Mouse (Mus musculus): ENCODE results near the gene Ripply2. TPM values are rescaled to one million over a fixed set of nuclear protein-coding genes. Genes with fewer than 3 reads are reported as not detected.

Gene Ripply2
- polyA plus RNA-seq, 1 experiment from 2014 or later = 0.32 TPM

DNA sequence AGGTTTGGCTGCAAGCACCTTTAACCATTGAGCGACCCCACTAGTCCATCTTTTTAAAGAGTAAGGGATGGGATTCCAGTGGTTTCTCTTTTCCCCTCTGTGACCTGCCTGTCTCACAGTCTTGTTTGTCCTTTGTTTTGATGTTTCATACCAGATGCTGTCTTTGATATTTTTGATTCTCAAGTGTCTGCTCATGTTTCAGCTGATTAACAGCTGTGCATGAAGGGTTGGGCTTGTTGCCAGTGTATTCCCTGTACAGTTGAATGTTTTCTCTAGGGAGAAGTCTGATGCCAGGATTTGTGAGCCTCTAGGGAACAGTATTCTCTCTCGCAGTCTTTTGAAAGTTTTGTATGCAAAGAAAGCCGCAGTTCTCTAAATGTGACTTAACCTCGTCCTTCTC is 34.1 kb downstream of the Ripply2 start:
- Histone ChIP-seq H3K9ac (ENCODE audit: low read depth, low read length) (no peak overlapping the region), H3K9me3 (ENCODE audit: control insufficient read depth, low read length) (no peaks in the 10 kb centered on the region), H3K4me1 (ENCODE audit: control insufficient read depth, insufficient read depth, low read length) (no peaks in the 10 kb centered on the region), H3K36me3 (ENCODE audit: control insufficient read depth, insufficient read depth, low read length) (0 out of 2 replicates have a peak, but pooled peaks cover 8% of the 10 kb centered on the region), H3K27ac (replicated peaks; ENCODE audit: low read depth, low read length) (no peak overlapping the region), H3K4me2 (ENCODE audit: low read depth, low read length) (no peak overlapping the region), H3K27me3 (replicated peaks; ENCODE audit: control insufficient read depth, insufficient read depth, low read length) (no peaks in the 10 kb centered on the region), H3K4me3 (ENCODE audit: low read depth, low read length) (no peak overlapping the region)
- DNase-seq (ENCODE audit: low spot score) (peak; percentile 54), ATAC-seq (ENCODE audit: low read depth) (peak; percentile 75)
- WGBS = 55% methylated on average over 4 of the region's 4 CpGs

DNA sequence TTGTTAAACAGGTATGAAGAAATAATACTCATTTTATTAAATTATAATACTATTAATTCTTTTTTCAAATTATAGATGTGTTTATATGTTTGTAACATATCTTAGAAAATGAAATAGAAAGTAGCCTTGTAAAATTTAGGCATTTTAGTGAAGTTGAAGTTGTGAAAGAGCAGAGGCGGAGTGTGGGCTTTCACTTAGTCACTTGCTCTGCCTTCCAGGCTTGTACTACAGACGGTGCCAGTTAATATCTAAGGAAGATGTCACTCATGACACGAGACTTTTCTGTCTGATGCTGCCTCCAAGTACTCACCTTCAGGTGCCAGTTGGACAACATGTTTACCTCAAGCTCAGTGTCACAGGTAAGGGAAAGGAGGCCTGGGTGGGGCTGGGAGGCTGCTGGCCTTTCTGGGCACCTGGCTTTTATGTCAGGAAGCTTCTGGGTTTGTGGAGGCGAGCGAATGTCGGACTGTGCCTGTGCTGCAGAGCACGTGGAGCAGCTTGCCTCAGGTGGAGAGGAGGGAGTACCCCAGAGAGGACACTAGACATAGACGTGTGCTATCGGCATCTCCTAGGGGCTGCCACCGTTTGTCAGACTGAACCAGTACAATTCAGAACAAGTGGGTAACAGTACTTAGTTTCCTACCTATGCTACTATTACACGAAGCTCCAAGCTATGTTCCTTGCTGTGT is 40.4 kb downstream of the Ripply2 start:
- no peak overlapping the region for H3K27ac ChIP-seq (replicated peaks; ENCODE audit: low read depth, low read length)
- H3K4me2 ChIP-seq (ENCODE audit: low read depth, low read length) = no peak overlapping the region
- H3K27me3 ChIP-seq (replicated peaks; ENCODE audit: control insufficient read depth, insufficient read depth, low read length) = no peaks in the 10 kb centered on the region
- H3K9ac ChIP-seq (ENCODE audit: low read depth, low read length) = no peak overlapping the region
- no peak overlapping the region for H3K4me3 ChIP-seq (ENCODE audit: low read depth, low read length)
- 88% methylated on average over 11 of the region's 11 CpGs for WGBS
- DNase-seq (ENCODE audit: low spot score) (no peak), ATAC-seq (ENCODE audit: low read depth) (no peak)
- no peaks in the 10 kb centered on the region for H3K4me1 ChIP-seq (ENCODE audit: control insufficient read depth, insufficient read depth, low read length)
- H3K9me3 ChIP-seq (ENCODE audit: control insufficient read depth, low read length) = no peaks in the 10 kb centered on the region
- H3K36me3 ChIP-seq (ENCODE audit: control insufficient read depth, insufficient read depth, low read length) = peaks cover 25% of the 10 kb centered on the region

DNA sequence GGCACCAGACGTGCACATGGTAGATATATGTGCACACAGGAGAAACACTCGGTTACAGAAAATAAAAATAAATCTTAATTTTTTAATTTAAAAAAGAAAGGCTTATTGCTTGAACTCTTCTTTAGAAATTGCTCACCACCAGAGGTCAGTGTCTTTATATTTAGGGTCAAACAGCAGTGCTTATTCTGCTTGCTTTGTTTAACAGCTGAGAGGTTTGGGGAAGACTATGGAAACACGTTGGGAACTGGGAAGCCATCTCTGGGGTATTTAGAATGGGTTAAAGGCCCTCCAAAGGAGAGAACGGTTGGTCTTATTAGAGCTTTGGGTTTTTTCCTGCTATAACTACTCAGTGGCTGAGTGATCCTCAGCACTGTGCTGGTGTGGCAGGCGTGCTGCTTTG is 47.0 kb downstream of the Ripply2 start:
- H3K9ac ChIP-seq (ENCODE audit: low read depth, low read length) = no peak overlapping the region
- H3K27ac ChIP-seq (replicated peaks; ENCODE audit: low read depth, low read length) = no peak overlapping the region
- no peaks in the 10 kb centered on the region for H3K4me1 ChIP-seq (ENCODE audit: control insufficient read depth, insufficient read depth, low read length)
- no peak for ATAC-seq (ENCODE audit: low read depth)
- DNase-seq (ENCODE audit: low spot score) = no peak
- no peak overlapping the region for H3K4me2 ChIP-seq (ENCODE audit: low read depth, low read length)
- peaks cover 21% of the 10 kb centered on the region for H3K36me3 ChIP-seq (ENCODE audit: control insufficient read depth, insufficient read depth, low read length)
- H3K4me3 ChIP-seq (ENCODE audit: low read depth, low read length) = no peak overlapping the region
- H3K27me3 ChIP-seq (replicated peaks; ENCODE audit: control insufficient read depth, insufficient read depth, low read length) = no peaks in the 10 kb centered on the region
- no peaks in the 10 kb centered on the region for H3K9me3 ChIP-seq (ENCODE audit: control insufficient read depth, low read length)
- WGBS = 80% methylated on average over 5 of the region's 5 CpGs

- Histone ChIP-seq H3K4me1 (ENCODE audit: control insufficient read depth, insufficient read depth, low read length) (no peaks in the 10 kb centered on the region), H3K27me3 (replicated peaks; ENCODE audit: control insufficient read depth, insufficient read depth, low read length) (no peaks in the 10 kb centered on the region), H3K36me3 (ENCODE audit: control insufficient read depth, insufficient read depth, low read length) (peaks cover 22% of the 10 kb centered on the region; the same call in 1 of the 2 replicates), H3K4me2 (ENCODE audit: low read depth, low read length) (no peak overlapping the region), H3K9ac (ENCODE audit: low read depth, low read length) (no peak overlapping the region), H3K4me3 (ENCODE audit: low read depth, low read length) (no peak overlapping the region), H3K9me3 (ENCODE audit: control insufficient read depth, low read length) (no peaks in the 10 kb centered on the region), H3K27ac (replicated peaks; ENCODE audit: low read depth, low read length) (no peak overlapping the region)
- no peak for DNase-seq (ENCODE audit: low spot score)
- ATAC-seq (ENCODE audit: low read depth) = no peak
- 72% methylated on average over 1 of the region's 1 CpGs for WGBS
These were observed 52.8 kb downstream of the Ripply2 start for GRCm38 (mm10) chr9:87068160-87068559.

Other genes starting within 250 kb of the Ripply2 start
- gene Snap91, start 134.9 kb upstream of the Ripply2 start, polyA plus RNA-seq (2014; fragmentation: Nextera tagmentation; extraction: Ambion mirVana) = 9.5 and 10.7 TPM in 2 replicates
- gene Cyb5r4, start 6.5 kb downstream of the Ripply2 start, polyA plus RNA-seq (2014; fragmentation: Nextera tagmentation; extraction: Ambion mirVana) = 41.5 and 43.2 TPM in 2 replicates
- 0.19 and 0.41 TPM in 2 replicates for gene Mrap2, start 128.8 kb downstream of the Ripply2 start, polyA plus RNA-seq (2014; fragmentation: Nextera tagmentation; extraction: Ambion mirVana)
- 5.9 and 6.3 TPM in 2 replicates for gene Cep162, start 240.0 kb downstream of the Ripply2 start, polyA plus RNA-seq (2014; fragmentation: Nextera tagmentation; extraction: Ambion mirVana)

Measured in embryonic facial prominence, embryonic 14.5 days (tissue).